ENCODE assay signal across 24 mouse cellular contexts in genomic region chr12:69016705-69017306, GRCm38 (mm10).
DNase-seq lines count a peak whose midpoint lies in the region; ATAC-seq lines count a peak whose summit lies in the region.
"Had no signal": no experiment of that assay in that cellular context is flagged by ENCODE, and none has a peak within 500 bp of the region (broad histone marks: within the 10 kb centered on the region; RNA-seq: fewer than 3 reads in every experiment).

No protein-coding gene starts in this region.

- no peak overlapping the region for H3K4me2 ChIP-seq in hindbrain, embryonic 12.5 days (replicated peaks)
- 0 out of 2 replicates have a peak overlapping the region, but pooled peaks have one; percentile 7 for H3K4me2 ChIP-seq in forebrain, embryonic 16.5 days (ENCODE audit: low read length)
- H3K4me2 ChIP-seq in hindbrain, embryonic 15.5 days, result peak overlapping the region; percentile 11; the same call in 1 of the 2 replicates
- peak overlapping the region; percentile 14; the same call in 1 of the 2 replicates for H3K4me2 ChIP-seq in midbrain, embryonic 16.5 days (ENCODE audit: low read length)
- H3K4me2 ChIP-seq in liver, embryonic 11.5 days, result no peak overlapping the region
- H3K4me2 ChIP-seq: embryonic facial prominence, embryonic 15.5 days; heart, embryonic 11.5 days; limb, embryonic 12.5 days; lung, embryonic 15.5 days; neural tube, embryonic 13.5 days had no signal

- H3K9me3 ChIP-seq in hindbrain, embryonic 12.5 days (replicated peaks), result no peaks in the 10 kb centered on the region; the same call in 1 of the 2 replicates
- H3K9me3 ChIP-seq in hindbrain, embryonic 10.5 days, result peaks cover 9% of the 10 kb centered on the region; the same call in 1 of the 2 replicates
- H3K9me3 ChIP-seq in forebrain, embryonic 16.5 days (ENCODE audit: control insufficient read depth, low read length), result no peaks in the 10 kb centered on the region
- no peaks in the 10 kb centered on the region for H3K9me3 ChIP-seq in hindbrain, embryonic 15.5 days
- no peaks in the 10 kb centered on the region; the same call in 1 of the 2 replicates for H3K9me3 ChIP-seq in midbrain, embryonic 16.5 days (replicated peaks; ENCODE audit: control insufficient read depth, low read length, poor library complexity, severe bottlenecking)
- peaks cover 8% of the 10 kb centered on the region for H3K9me3 ChIP-seq in embryonic facial prominence, embryonic 10.5 days
- H3K9me3 ChIP-seq in liver, embryonic 11.5 days (ENCODE audit: control insufficient read depth, low read length), result no peaks in the 10 kb centered on the region
- H3K9me3 ChIP-seq: embryonic facial prominence, embryonic 15.5 days; lung, embryonic 15.5 days; neural tube, embryonic 13.5 days had no signal

- no peak overlapping the region for H3K27ac ChIP-seq in hindbrain, embryonic 12.5 days
- no peak overlapping the region for H3K27ac ChIP-seq in hindbrain, embryonic 10.5 days
- no peak overlapping the region for H3K27ac ChIP-seq in forebrain, embryonic 16.5 days (ENCODE audit: low read length)
- 0 out of 2 replicates have a peak overlapping the region, but pooled peaks have one; percentile 20 for H3K27ac ChIP-seq in hindbrain, embryonic 15.5 days (replicated peaks)
- H3K27ac ChIP-seq in midbrain, embryonic 16.5 days (ENCODE audit: low read length), result peak overlapping the region; percentile 26; the same call in 1 of the 2 replicates
- no peak overlapping the region for H3K27ac ChIP-seq in embryonic facial prominence, embryonic 10.5 days (replicated peaks)
- H3K27ac ChIP-seq in liver, embryonic 11.5 days (ENCODE audit: low read depth, low read length), result no peak overlapping the region
- H3K27ac ChIP-seq: embryonic facial prominence, embryonic 15.5 days; gastrocnemius, adult 2 months; limb, embryonic 12.5 days; lung, embryonic 15.5 days; neural tube, embryonic 13.5 days had no signal

- ATAC-seq in hindbrain, embryonic 12.5 days (ENCODE audit: low FRiP score), result 0 out of 2 replicates have a peak, but pooled peaks have one; percentile 40
- ATAC-seq in forebrain, embryonic 16.5 days, result peak; percentile 85
- ATAC-seq in hindbrain, embryonic 15.5 days (ENCODE audit: low FRiP score, low read depth), result no peak
- ATAC-seq in midbrain, embryonic 16.5 days, result peak; percentile 48; the same call in 1 of the 2 replicates
- ATAC-seq in liver, embryonic 11.5 days (replicated peaks; ENCODE audit: low FRiP score), result no peak
- ATAC-seq: CD4-positive, CD25-positive, alpha-beta regulatory T cell, adult 4 months; inflammation-experienced regulatory T-cells, adult 6 months had no signal

- no peaks in the 10 kb centered on the region for H3K27me3 ChIP-seq in hindbrain, embryonic 12.5 days
- no peaks in the 10 kb centered on the region for H3K27me3 ChIP-seq in hindbrain, embryonic 10.5 days (ENCODE audit: insufficient read depth, poor library complexity, severe bottlenecking)
- H3K27me3 ChIP-seq in forebrain, embryonic 16.5 days (replicated peaks; ENCODE audit: control insufficient read depth, insufficient read depth, low read length), result no peaks in the 10 kb centered on the region
- no peaks in the 10 kb centered on the region for H3K27me3 ChIP-seq in hindbrain, embryonic 15.5 days
- H3K27me3 ChIP-seq in midbrain, embryonic 16.5 days (ENCODE audit: control insufficient read depth, insufficient read depth, low read depth, low read length), result no peaks in the 10 kb centered on the region
- no peaks in the 10 kb centered on the region for H3K27me3 ChIP-seq in embryonic facial prominence, embryonic 10.5 days (replicated peaks; ENCODE audit: low read depth, poor library complexity, severe bottlenecking)
- no peaks in the 10 kb centered on the region for H3K27me3 ChIP-seq in liver, embryonic 11.5 days (replicated peaks; ENCODE audit: control insufficient read depth, insufficient read depth, low read length)
- H3K27me3 ChIP-seq: embryonic facial prominence, embryonic 15.5 days; limb, embryonic 12.5 days; lung, embryonic 15.5 days; neural tube, embryonic 13.5 days had no signal

- no peaks in the 10 kb centered on the region for H3K36me3 ChIP-seq in hindbrain, embryonic 12.5 days
- H3K36me3 ChIP-seq in hindbrain, embryonic 10.5 days, result no peaks in the 10 kb centered on the region
- no peaks in the 10 kb centered on the region for H3K36me3 ChIP-seq in forebrain, embryonic 16.5 days (ENCODE audit: control insufficient read depth, insufficient read depth)
- H3K36me3 ChIP-seq in hindbrain, embryonic 15.5 days, result no peaks in the 10 kb centered on the region
- H3K36me3 ChIP-seq in midbrain, embryonic 16.5 days (ENCODE audit: control insufficient read depth, insufficient read depth, low read length), result no peaks in the 10 kb centered on the region
- no peaks in the 10 kb centered on the region for H3K36me3 ChIP-seq in embryonic facial prominence, embryonic 10.5 days (replicated peaks)
- no peaks in the 10 kb centered on the region for H3K36me3 ChIP-seq in liver, embryonic 11.5 days (ENCODE audit: control insufficient read depth, insufficient read depth, low read length)
- H3K36me3 ChIP-seq: embryonic facial prominence, embryonic 15.5 days; limb, embryonic 12.5 days; lung, embryonic 15.5 days; neural tube, embryonic 13.5 days had no signal

- no peaks in the 10 kb centered on the region for H3K4me1 ChIP-seq in hindbrain, embryonic 12.5 days
- H3K4me1 ChIP-seq in hindbrain, embryonic 10.5 days (replicated peaks), result no peaks in the 10 kb centered on the region
- 0 out of 2 replicates have a peak, but pooled peaks cover 6% of the 10 kb centered on the region for H3K4me1 ChIP-seq in forebrain, embryonic 16.5 days (replicated peaks; ENCODE audit: control insufficient read depth, insufficient read depth, low read length)
- H3K4me1 ChIP-seq in hindbrain, embryonic 15.5 days (replicated peaks), result peaks cover 7% of the 10 kb centered on the region
- peaks cover 2% of the 10 kb centered on the region; the same call in 1 of the 2 replicates for H3K4me1 ChIP-seq in midbrain, embryonic 16.5 days (ENCODE audit: control insufficient read depth, insufficient read depth, low read length)
- no peaks in the 10 kb centered on the region for H3K4me1 ChIP-seq in embryonic facial prominence, embryonic 10.5 days
- H3K4me1 ChIP-seq in liver, embryonic 11.5 days (replicated peaks; ENCODE audit: control insufficient read depth, insufficient read depth, low read length), result no peaks in the 10 kb centered on the region
- H3K4me1 ChIP-seq: embryonic facial prominence, embryonic 15.5 days; limb, embryonic 12.5 days; lung, embryonic 15.5 days; neural tube, embryonic 13.5 days had no signal

- H3K9ac ChIP-seq in hindbrain, embryonic 12.5 days, result no peak overlapping the region
- H3K9ac ChIP-seq in forebrain, embryonic 16.5 days (replicated peaks; ENCODE audit: low read depth, low read length), result no peak overlapping the region
- H3K9ac ChIP-seq in hindbrain, embryonic 15.5 days, result no peak overlapping the region
- H3K9ac ChIP-seq in midbrain, embryonic 16.5 days (ENCODE audit: low read depth, low read length), result no peak overlapping the region
- H3K9ac ChIP-seq in liver, embryonic 11.5 days (ENCODE audit: low read depth, low read length), result no peak overlapping the region
- H3K9ac ChIP-seq: embryonic facial prominence, embryonic 15.5 days; limb, embryonic 12.5 days; lung, embryonic 15.5 days; neural tube, embryonic 13.5 days had no signal

- H3K4me3 ChIP-seq in hindbrain, embryonic 12.5 days, result no peak overlapping the region
- no peak overlapping the region for H3K4me3 ChIP-seq in hindbrain, embryonic 10.5 days
- no peak overlapping the region for H3K4me3 ChIP-seq in forebrain, embryonic 16.5 days (replicated peaks; ENCODE audit: low read length)
- H3K4me3 ChIP-seq in hindbrain, embryonic 15.5 days, result no peak overlapping the region
- H3K4me3 ChIP-seq in midbrain, embryonic 16.5 days (ENCODE audit: low read depth, low read length), result no peak overlapping the region
- no peak overlapping the region for H3K4me3 ChIP-seq in embryonic facial prominence, embryonic 10.5 days
- no peak overlapping the region for H3K4me3 ChIP-seq in liver, embryonic 11.5 days (ENCODE audit: low read depth, low read length)
- H3K4me3 ChIP-seq: embryonic facial prominence, embryonic 15.5 days; gastrocnemius, adult 2 months; limb, embryonic 12.5 days; lung, embryonic 15.5 days; neural tube, embryonic 13.5 days had no signal

- WGBS in hindbrain, embryonic 12.5 days, result 73% methylated on average over 7 of the region's 7 CpGs
- 91% methylated on average over 7 of the region's 7 CpGs for WGBS in hindbrain, embryonic 10.5 days
- 47% methylated on average over 7 of the region's 7 CpGs for WGBS in forebrain, embryonic 16.5 days
- WGBS in hindbrain, embryonic 15.5 days, result 51% methylated on average over 7 of the region's 7 CpGs
- WGBS in midbrain, embryonic 16.5 days, result 48% methylated on average over 7 of the region's 7 CpGs
- WGBS in embryonic facial prominence, embryonic 10.5 days, result 89% methylated on average over 7 of the region's 7 CpGs
- WGBS in liver, embryonic 11.5 days, result 85% methylated on average over 7 of the region's 7 CpGs

- no peak for DNase-seq in hindbrain, embryonic 10.5 days (ENCODE audit: low spot score)
- DNase-seq in embryonic facial prominence, embryonic 10.5 days (ENCODE audit: low spot score), result no peak
- DNase-seq in liver, embryonic 11.5 days (ENCODE audit: low spot score), result no peak
- DNase-seq: adrenal gland, postnatal 25 days; cerebellum, adult 2 months; cerebellum, postnatal 14 days; gastrocnemius, adult 2 months; gastrocnemius, postnatal 36 days; heart, adult 18-20 months; heart, postnatal 36 days; kidney, adult 11 months; kidney, postnatal 14 days; thymus, postnatal 4 days had no signal

Comparison
In these comparisons a context has a peak if more than half of its experiments do, and no peak if none do; other contexts are left out.
1. ATAC-seq: peak in hindbrain, embryonic 12.5 days (single experiment), forebrain, embryonic 16.5 days (single experiment) and midbrain, embryonic 16.5 days (single experiment); none in hindbrain, embryonic 15.5 days (single experiment) and liver, embryonic 11.5 days (single experiment).
2. H3K27ac ChIP-seq: peak in hindbrain, embryonic 15.5 days (single experiment) and midbrain, embryonic 16.5 days (single experiment); none in hindbrain, embryonic 12.5 days (single experiment), hindbrain, embryonic 10.5 days (single experiment), forebrain, embryonic 16.5 days (single experiment), embryonic facial prominence, embryonic 10.5 days (single experiment) and liver, embryonic 11.5 days (single experiment).
3. H3K4me2 ChIP-seq: peak in forebrain, embryonic 16.5 days (single experiment), hindbrain, embryonic 15.5 days (single experiment) and midbrain, embryonic 16.5 days (single experiment); none in hindbrain, embryonic 12.5 days (single experiment) and liver, embryonic 11.5 days (single experiment).